Mouse (Mus musculus) fibroblast of lung, adult 2 months (primary cell): Measurements from ENCODE around the gene Casp9.
"Not testable (repeated sequence)": the region's sequence is repeated elsewhere in the genome, so short reads cannot be mapped to it uniquely, and the experiment has no call there.

Experiments
- DNase-seq: peaks from one replicate; pipeline ENCODE4 v3.0.0-alpha.2; 2011; ENCODE audit warnings: low read depth

Casp9 gene

GRCm38 (mm10) chr4:141793282-141794151 lies at the start of gene Casp9:
Gene Casp9 (plus strand): TSS chr4:141793612.
- peak; percentile 93 for DNase-seq

- no peak for DNase-seq
Observed at GRCm38 (mm10) chr4:141746578-141747346, 46.6 kb upstream of the Casp9 start, which contains the start of gene Agmat. Gene Agmat (plus strand): TSS chr4:141746672.

- DNase-seq = no peak
Observed at GRCm38 (mm10) chr4:141749557-141749956, 43.9 kb upstream of the Casp9 start.

DNA sequence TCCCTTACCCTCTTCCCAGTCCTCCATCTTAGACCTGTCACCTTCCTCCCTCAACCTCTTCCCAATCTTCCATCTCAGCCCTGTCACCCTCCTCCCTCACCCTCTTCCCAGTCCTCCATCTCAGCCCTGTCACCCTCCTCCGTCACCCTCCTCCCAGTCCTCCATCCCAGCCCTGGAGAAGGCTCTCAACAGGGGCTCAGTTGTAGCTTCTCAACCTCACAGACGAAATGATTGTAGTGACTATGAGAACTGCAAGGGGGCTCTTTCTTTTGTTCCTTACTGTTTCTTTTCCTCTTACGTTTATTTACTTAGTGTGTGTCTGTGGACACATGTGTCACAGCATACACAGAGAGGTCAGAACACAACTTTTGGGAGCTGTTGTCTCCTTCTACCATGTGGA lies 42.6 kb upstream of the Casp9 start:
- no peak for DNase-seq

DNA sequence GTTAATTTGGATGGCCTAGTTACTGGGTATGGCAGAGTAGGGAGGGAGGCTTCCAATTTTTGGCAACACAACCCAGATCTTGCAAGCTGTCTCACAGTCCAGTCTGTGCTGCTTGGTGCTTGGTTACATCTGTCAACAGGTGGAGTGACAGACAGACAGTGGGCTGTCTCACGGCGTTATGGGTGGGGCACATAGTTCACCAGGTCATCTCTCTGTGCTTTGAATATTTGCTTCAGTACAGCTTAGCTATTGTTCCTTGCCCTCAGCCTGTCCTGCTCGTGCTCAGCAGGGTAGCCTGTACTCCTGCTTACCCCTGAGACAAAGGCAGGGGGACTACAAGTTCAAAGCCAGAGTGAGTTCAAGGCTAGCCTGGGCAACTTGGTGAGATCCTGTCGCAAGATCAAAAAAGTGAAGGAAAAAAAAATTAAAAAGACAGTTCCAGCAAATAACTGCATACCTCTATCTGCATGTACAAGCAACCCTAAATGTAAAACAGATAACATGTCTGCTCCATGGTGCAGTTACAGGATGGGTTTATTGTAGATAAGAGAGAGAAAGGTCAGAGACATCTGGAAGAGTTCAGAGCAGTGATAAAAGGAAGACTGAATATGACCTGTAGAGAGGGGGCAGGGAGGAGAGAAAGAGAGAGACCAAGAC lies 41.9 kb upstream of the Casp9 start:
- no peak for DNase-seq

DNA sequence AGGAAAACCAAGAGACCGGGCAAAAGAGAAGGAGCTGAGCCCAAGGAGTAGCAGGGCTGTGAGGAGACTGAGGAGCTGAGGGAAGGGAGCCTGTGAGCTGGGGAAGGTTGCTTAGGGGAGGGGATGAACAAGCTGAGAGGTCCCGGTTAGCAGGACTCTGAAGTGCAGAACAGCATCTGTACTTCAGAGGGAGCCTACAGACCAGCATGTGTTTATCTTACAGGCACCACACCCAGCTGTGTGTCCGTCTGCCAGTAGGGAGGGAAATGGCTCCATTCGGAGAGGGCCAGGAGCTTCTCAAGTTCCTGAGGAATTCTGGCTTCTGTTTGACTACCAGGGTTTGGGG lies 41.4 kb upstream of the Casp9 start:
- DNase-seq = no peak

DNA sequence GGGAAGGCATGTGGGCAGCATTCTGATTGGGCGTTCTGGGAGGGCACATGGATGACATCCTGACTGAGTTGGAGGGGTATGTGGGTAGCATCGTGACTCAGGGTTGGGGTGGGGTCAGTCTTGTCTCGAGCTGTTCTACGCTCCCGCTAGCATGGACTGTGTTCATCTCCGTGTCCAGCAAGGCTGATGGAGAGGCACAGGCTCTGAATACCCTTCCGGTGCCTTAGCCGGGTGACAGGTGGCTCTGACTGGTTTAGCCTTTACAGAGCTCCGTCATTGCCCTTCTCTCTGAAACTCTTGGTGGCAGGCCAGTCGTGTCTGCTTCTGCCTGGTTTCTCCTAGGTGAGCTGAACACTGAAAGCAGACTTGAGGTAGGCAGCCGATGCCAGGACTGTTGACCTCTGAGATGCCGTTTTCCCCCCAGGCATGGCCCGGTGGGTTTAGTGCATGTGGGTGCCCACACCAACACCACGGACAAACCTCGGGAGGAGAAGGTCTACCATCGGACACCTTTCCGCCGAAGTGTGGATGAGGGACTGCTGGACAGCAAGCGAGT lies 38.0 kb upstream of the Casp9 start:
- no peak for DNase-seq

DNA sequence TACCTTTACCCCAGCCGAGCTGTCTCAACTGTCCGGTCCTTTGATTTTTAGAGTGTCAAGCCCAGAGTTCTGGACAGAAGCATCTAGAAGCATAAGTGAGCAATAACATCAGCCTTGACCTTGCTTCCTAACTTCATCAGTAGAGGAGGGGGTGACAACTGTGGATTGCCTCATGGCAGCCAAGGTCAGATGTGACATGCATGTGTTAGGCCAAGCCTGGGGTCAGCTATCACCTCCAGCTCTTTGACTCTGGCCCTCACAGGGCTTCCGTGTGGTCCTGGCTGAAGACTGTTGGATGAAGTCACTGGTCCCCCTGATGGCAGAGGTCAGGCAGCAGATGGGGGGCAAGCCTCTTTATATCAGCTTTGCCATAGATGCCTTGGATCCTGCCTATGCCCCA lies 36.3 kb upstream of the Casp9 start:
- no peak for DNase-seq

DNA sequence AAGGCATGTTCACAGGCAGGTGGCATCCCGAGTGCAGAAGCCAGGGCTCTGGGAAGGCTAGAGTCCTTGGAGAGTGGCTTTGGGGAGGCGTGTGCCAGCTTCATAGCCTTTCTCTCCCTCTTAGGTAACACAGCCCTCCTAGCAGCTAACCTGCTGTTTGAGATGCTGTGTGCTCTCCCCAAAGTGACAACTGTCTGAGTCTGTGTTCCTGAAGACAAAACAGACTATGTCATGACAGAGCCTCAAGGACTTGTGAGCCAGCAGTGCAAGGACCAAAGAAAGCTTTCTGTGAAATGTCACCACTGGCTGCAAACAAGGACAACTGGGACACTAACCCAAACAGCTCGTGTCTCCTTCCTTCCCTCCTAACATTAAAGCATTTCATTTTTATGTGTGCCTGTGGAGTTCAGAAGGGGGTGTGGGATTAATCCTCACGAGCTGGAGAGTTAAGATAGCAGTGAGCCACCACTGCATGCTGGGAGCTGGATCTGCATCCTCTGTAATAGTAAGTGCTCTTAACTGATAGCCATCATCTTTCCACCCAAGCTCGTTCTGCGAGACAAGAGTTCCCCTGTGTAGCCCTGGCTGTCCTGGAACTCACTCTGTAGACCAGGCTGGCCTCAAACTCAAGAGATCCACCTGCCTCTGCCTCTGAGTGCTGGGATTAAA lies 34.4 kb upstream of the Casp9 start:
- DNase-seq = no peak

DNA sequence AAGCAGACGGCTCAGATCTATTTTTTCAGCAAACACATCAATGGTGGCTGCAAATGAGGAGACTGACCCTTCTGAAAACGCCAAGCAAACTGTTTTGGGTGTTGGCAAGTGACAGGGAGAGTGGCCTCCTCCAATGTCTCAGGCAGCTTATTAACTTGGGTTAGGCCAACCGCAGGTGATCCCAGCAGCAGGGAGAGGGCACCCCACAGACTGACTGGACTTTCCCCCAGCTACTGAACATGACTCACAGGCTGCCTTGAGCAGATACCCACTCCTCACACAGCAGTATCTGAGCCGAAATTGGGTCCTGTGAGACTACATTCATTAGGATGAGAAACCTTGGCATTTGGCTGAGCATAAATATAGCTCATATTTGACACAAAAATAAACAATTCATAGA lies 32.5 kb upstream of the Casp9 start:
- DNase-seq = no peak

DNA sequence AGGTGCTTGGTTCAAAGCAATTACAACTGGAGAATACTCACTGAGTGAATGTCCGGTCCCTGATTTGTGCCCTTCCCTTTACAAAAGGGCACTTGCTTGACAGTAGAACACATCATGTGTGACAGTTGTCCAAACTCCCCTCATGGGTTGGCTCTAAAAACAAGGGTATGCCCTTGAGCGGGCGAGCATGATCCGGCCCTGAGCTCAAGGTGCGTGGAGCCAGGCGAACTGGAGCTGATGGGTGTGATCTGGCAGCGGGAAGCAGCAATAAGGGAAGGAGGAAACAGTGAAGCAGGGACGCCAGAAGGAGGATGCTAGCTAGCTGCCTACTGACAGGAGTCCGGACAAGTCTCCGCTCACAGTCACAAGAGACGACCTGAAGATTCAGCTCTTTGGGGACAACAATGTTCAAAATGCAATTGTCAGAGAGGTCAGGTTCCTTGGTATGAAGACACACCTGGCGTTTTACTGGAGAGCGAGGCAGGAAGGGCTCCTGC lies 31.3 kb upstream of the Casp9 start:
- DNase-seq = no peak

- no peak for DNase-seq
Observed at GRCm38 (mm10) chr4:141763476-141763875, 29.9 kb upstream of the Casp9 start.

DNA sequence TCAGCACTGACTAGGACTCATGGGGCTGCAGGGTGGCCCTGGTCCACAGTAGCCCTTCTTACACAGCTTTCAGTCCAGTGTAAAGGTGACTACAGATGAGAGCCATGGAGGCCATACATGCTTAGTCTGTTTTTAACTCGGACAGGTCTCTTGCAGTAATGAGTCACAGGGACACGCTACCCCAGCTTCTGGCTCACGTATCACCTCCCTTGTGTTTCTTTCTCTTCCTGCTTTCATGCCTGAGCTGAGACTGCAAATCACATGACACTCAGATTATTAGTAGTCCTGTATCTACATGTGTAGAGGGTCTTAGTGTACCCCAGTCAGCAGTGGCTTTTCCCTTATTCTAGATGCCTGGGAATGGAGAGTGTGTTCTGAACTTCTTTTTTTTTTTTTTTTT lies 28.4 kb upstream of the Casp9 start:
- DNase-seq = no peak

DNA sequence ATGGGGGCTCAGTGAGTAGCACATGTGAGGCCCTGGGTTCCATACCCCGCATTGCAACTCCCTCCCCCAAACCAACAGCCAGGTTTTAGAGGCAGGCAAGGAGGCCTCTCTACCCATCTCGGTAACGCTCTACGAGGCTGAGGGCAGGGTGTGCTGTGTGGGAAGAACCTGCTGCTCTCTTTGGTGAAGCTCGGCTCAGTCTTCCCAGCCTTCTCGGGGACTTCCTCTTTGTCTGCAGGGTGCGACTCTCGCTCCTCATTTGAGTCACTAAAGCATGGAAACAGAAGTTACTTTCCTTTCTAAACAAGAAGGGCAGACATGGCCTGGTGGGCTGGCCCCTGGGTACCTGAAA lies 27.1 kb upstream of the Casp9 start:
- DNase-seq = no peak

GRCm38 (mm10) chr4:141766668-141767352 lies 26.6 kb upstream of the Casp9 start:
- DNase-seq = no peak

DNA sequence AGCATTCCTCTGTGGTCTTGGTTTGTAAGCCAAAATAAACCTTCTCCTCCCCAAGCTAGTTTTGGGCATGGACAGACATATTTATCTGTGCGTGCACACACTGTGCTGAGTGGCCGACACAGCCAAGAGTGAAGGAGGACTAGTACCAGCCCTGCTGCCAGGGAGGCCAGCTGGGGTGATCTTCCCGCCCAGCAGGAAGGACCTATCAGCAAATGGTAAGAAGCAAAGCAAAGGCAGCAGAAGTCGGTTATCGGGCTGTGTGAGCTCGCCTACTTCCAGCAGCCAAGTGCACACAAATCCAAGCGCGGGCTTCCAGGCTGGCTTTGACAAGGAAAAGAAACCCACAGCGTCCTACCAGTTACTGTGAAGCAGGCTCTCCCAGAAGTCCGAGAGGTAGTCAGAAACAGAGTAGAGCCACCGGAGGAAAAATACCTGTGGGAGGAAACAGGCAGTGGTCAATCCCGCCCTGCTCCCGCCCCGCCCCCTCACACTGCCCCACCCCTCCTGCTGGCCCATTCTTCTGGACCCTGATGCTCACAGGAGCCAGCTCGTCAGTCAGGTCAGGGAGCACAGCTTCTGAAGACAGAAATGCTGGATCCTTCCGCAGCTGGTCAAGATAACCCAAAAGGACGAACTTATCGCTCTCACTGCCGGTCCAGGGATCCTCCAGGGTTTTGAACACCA lies 25.9 kb upstream of the Casp9 start:
- peak; percentile 97 for DNase-seq

DNA sequence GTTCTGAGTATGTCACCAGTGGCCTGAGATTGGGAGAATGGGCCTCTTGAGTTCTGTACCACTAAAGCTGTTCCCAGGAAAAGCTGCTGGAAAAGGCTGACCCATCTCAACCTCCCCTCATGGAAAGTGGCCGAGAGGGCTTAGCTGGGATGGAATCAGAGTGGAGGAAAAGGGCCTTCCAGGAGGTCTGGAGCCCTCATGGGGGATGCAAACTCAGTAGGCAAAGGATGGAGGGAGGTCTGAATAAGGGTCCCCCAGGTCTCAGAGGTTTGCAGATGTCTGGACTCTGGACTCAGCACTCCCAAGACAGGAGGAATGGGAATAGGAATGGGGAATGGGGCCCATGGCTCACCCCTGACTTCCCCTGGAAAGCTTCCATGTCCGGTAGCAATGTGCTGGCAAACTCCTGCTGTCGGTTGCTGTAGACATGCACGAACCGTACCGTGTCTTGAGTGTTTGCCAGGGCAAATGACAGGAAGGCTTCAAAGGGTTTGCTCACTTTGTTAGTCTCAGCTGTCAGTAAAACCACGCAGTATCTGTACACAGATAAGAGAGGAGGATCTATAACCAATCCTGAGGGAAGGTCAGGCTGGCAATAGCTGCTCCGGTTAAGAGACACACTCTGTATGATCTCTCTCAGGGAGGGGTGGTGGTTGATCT lies 23.8 kb upstream of the Casp9 start:
- DNase-seq = no peak

DNA sequence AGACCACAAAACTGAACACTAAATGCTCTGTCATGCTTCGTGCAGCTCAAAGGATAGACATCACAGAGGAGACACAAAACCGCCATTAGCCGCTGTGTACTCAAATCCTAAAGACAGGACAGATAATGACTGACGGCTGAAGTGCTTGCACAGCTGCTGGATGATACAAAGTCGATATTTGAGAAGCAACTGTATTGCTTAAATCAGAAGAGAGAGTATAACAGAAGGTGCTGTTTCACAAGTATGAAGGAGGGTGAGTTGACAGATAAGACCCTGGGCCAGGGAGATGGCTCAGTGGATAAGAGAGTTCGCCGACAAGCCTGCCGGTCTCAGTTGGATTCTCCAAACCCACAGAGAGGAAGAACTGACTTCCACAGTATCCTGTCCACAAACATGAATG lies 21.6 kb upstream of the Casp9 start:
- no peak for DNase-seq

- DNase-seq = not testable (repeated sequence)
Observed at GRCm38 (mm10) chr4:141773019-141773418, 20.4 kb upstream of the Casp9 start.

DNA sequence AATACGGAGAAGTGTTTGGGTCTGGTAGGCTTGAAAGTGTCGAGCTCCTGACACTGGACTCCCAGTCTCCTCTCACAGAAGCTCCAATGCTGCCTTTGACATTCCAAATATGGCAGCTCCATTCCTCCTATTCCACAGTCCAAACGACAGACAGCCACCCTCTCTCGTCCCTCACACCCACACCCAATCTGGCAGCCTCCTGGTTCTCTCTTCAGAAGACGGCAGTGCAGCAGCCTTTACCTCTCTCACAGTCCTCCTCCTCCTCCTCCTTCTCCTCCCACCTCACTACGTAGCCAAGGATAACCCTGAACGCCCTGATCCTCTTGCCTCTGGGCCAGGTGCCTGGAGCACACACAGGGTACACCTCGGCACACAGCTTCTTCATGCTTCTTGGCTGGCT lies 13.6 kb upstream of the Casp9 start:
- no peak for DNase-seq
